Mouse (Mus musculus): ENCODE measurements around the gene Thap4.
A peak's percentile ranks its signal among the peaks of the same experiment; 100 is the strongest.
"Not testable (repeated sequence)": the region's sequence is repeated elsewhere in the genome, so short reads cannot be mapped to it uniquely, and the experiment has no call there.

Thap4 gene

GRCm38 (mm10) chr1:93691106-93691505 is 63.6 kb downstream of the Thap4 start:
- no peak for DNase-seq (ENCODE audit: low spot score)

DNA sequence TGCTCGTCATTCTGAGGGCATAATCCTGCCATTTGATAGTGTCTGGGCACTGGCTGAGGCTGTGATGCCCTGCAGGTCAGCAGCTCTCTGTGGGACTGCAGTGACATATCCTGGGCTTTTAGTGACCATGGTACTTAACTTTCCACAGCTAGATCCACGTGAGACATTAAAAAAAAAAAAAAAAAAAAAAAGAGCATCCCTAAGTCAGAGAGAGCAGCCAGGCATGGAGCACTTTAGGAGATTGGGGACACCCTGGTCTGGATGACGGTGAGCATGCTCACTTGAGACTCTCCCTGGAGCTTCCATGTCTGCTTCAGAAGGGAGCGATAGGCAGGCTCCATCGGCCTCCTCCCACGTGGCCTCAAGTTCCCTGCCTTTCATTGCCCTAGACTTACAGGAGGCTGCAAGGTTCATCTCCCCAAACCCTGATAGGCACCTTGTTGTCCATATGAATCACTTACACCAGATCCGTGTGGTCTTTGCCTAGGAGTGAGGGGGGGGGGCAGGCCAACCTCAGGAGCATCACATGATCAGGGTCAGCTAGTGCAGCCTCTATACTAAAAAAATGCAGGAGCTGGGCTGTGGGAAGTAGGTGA is 64.7 kb downstream of the Thap4 start:
- no peak for DNase-seq (ENCODE audit: low spot score)

DNA sequence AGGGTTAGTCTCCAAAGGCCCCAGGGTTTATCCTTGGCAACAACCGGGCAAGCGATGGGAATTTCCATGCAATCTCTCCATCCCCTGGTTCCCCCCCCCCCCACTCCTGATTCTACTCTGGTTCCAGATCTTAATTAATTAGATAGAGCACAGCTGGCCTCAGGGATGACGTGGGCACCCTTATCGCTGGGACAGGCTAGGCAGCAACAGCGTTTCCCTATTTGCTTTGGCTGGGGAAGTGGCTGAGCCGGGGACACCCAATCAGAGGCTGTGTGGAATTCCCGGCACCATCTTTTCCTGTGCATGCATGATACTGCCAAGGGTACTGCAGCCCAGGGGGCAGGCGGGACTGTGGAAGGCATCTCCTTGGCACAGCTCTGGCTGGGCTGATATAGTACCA is 66.5 kb downstream of the Thap4 start:
- no peak for DNase-seq (ENCODE audit: low spot score)

DNA sequence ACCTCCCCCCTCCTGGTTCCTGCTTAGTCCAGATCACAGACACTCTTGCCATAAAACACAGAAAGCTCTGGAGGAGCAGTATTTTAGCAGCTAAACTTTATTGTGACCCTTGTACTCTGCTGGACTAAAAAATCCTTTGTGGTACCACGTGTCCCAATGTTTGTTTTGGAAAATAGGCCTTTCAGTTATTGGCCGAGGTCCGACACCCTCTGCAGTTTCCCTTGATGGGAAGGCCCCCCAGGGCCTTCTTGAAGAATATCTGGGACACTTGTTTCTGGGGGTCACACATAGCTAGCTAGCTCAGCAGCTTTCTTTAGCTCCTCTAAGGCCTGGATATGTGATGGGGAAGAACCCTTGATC is 67.7 kb downstream of the Thap4 start:
- no peak for DNase-seq (ENCODE audit: low spot score)

GRCm38 (mm10) chr1:93686245-93686960 is 68.3 kb downstream of the Thap4 start:
- DNase-seq (ENCODE audit: low spot score) = no peak

- no peak for DNase-seq (ENCODE audit: low spot score)
Measured at GRCm38 (mm10) chr1:93685401-93686244, 69.0 kb downstream of the Thap4 start, which contains the start of gene Bok. Gene Bok, plus strand, starts transcription at chr1:93685660.

DNA sequence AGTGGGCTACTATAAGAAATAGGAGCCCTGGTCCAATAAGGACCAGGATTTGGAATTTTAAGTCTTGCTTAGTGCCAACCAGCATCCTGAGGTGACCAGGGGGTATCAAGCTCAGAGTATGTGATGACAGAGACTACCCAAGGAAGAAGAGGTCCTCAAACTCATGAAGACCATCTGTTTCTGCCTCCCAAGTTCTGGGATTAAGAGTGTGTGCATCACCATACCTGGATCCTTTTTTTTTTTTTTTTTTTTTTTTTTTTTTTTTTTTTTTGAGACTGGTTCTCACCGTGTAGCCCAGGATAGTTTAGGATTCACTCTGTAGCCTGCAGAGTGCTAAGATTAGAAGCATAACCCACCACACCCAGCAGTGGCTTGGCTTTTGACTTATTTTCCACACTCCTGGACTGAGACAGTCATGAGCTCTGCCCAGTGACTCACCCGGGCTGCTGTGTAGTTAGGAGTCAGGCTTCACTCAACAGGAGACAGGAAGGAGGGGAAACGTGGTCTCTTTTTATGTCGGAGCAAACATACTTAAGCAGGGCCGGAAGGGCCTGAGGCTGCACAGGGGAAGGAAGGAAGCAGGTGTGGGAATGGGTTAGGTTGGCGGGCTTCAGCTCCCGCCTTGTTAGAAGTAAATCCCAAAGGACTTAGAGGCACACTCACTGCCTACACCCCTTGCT is 74.6 kb downstream of the Thap4 start:
- DNase-seq (ENCODE audit: low spot score) = no peak

GRCm38 (mm10) chr1:93678386-93678785 is 76.3 kb downstream of the Thap4 start:
- DNase-seq (ENCODE audit: low spot score) = no peak

DNA sequence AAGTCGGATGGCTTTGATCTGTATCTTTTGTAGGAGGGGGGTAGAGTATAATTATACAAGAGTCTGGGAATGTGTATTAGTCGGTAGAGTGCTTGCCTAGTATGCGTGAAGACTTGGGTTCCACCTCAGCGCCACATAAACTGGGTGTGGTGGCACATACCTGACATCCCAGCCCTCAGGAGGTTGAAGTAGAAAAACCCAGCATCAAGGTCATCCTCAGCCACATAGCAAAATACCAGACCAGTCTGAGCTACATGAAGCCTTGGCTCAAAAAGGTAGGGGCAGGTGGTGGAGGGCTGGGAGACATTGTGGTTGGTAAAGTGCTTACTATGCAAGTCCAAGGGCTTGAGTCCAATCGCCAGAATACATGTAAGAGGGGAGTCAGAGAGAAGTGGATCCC is 82.0 kb downstream of the Thap4 start:
- DNase-seq (ENCODE audit: low spot score) = no peak

DNA sequence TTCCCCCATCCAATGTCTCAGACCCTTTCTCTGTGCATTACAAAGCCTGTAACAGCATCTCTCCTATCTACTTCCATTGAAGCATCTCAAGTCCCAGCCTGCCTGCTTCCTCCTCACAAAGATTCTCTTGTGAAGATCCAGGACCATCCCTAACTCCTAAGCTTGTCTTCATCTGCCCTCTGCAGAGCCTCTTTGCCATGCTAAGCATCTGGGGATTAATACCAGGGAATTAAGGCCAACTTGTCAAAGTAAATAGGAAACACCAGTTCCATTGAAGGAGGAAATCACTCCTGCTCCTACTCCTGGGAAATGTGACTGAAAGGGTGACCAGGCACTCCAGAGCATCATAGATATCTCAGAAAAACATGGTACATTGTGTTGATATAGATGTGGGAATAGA is 84.7 kb downstream of the Thap4 start:
- no peak for DNase-seq (ENCODE audit: low spot score)

DNA sequence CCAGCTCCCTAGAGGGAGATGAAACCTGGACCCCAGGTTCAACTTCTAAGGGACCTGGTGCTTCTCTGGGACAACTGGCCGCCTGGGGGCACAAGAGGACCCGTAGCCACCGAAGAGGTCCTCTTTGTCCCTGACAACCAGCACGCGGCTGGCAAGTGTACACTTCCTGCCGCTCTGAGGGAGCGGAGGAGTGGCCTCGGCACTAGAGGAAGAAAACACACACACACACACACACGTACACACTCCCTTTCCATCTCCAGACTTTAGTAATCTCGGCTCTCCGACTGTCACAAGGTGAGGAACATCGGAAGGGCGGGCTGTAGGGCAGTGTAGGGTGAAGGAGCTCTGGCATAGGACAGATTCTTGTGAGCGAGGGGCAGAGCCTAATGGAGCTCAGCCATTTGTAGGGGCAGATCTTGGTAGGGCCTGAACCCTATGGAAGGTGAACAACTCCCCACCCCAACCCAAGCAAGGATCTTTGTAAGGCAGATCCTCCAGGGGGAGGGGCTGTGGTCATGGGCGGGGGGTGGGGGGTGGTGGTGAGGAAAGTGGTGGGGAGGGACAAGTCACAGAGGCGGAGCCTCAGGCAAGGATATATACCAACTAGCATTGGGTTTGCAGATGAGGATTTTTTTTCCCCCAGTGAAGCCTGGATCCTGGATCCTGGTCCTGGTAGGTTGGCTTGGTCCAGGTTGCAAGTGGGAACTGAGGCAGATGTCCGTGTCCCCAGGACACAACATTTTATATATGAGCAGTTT is 85.7 kb downstream of the Thap4 start:
- DNase-seq (ENCODE audit: low spot score) = peak; percentile 21

- DNase-seq (ENCODE audit: low spot score) = no peak
Measured at GRCm38 (mm10) chr1:93667760-93668400, 86.8 kb downstream of the Thap4 start.

GRCm38 (mm10) chr1:93658559-93658958 is 96.1 kb downstream of the Thap4 start, which contains the start of gene Stk25:
Gene Stk25, minus strand, starts transcription at chr1:93658659.
- DNase-seq (ENCODE audit: low spot score) = not testable (repeated sequence)

GRCm38 (mm10) chr1:93657025-93657360 is 97.7 kb downstream of the Thap4 start:
- DNase-seq (ENCODE audit: low spot score) = no peak

DNA sequence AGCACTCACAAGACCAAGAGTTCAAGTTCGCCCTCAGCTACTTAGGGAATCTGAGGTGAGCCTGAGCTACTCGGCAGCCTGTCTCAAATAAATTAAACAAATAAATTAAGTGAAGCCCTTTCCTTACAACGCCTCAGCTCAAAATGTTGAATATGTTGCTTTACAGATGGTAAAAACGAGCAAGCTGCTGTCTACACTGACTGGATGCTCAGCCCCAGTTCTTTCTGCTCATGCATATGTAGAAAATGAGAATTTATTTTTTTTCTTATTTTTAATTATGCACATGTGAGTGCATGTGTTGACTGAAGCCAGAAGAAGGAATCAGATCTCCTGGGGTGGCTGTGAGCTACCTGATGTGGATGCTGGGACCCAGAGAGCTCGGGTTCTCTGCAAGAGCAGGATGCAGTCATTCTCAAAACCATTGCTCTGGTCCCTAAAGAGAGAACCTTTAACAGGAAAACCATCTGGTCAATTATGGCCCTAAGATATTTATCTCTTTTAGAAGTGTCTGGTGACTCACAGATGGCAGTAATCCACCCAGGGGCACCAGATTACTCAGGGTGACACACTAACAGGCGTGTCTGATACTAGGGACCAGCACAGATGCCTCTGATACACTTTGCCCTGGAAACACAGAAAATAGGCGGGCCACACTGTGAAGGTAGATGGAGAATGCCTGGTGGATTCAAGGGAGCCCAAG is 98.2 kb downstream of the Thap4 start:
- no peak for DNase-seq (ENCODE audit: low spot score)

DNA sequence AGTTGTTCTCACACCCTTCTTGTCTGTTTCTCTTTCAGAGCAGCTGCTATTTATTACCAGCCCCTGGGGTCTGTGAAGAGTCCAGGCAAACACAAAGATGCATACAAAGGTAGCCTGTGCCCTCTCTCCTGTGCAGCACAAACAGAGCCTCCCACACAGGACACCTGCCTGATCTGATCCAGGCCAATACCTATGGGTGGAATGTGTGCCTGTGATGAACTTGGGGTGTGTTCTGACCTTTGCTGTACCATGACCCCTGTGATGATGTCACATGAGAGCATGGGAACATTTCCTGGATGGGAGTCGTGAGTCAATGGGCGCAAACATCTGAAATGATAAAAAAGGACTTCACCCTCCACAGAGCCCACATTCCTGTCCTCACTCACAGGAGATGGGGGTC is 99.9 kb downstream of the Thap4 start:
- DNase-seq (ENCODE audit: low spot score) = no peak

DNA sequence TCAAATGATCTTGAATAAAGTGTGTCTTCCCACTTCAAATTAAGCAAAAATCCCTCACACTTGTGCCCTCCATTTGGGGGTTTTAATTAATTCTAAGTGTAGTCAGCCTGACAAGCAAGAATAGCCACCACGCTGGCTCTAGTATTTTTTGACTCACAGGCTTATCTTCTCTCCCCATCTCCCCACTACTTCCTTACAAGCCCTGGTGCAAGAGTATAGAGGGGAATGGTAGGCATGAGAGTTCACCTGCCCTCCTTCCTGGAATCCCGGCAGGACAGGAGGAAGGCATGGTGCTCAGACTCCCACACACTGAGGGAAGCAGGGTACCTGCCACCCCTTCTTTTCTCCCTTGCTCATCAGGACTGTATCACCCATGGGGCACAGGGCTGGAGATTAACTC is 100.4 kb downstream of the Thap4 start:
- no peak for DNase-seq (ENCODE audit: low spot score)
